Comparison of ENCODE assay signal across 7 mouse cellular contexts in the genomic region with DNA sequence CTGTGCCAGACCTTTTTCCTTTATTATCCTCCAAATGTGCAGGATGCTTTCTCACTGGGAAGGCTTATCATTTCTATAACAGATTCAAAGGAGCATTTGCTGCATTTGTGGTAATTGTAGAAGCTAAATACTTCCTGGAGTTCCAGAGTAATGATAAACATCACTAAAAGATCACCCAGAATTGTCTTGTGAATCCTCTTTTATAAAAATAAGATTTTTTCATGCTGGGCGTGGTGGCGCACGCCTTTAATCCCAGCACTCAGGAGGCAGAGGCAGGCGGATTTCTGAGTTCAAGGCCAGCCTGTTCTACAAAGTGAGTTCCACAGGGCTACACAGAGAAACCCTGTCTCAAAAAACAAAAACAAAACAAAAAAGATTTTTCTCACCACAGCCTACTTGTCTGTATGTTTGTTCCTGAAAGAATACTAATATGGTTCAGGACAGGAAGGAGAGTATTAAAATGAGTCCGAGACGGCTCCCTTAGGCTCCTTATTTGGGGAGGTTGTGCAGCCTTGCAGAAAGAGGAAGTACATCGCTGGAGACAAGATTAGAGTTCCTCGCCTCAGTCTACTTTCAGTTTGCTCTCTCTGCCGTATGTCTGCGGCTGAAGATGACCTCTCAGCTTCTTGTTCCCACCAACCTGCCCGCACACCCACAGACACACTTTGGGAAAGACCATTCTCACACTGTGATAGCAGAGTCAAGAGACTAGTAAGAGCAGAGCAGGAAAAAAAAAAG. TPM values are rescaled to one million over a fixed set of nuclear protein-coding genes. Genes with fewer than 3 reads are reported as not detected.
DNase-seq lines count a peak whose midpoint lies in the region; ATAC-seq and TF ChIP-seq lines count a peak whose summit lies in the region.

No protein-coding gene starts in this region.

- H3K4me3 ChIP-seq in intestine, postnatal 0 days (ENCODE audit: low read depth, low read length), result no peak overlapping the region
- H3K4me3 ChIP-seq in forebrain, embryonic 13.5 days, result no peak overlapping the region

- peak overlapping the region; percentile 50; the same call in 1 of the 2 replicates for H3K27ac ChIP-seq in intestine, postnatal 0 days (ENCODE audit: low read depth, low read length)
- no peak overlapping the region for H3K27ac ChIP-seq in forebrain, embryonic 13.5 days

- H3K4me2 ChIP-seq in intestine, postnatal 0 days (replicated peaks; ENCODE audit: low read depth), result peak overlapping the region; percentile 24
- no peak overlapping the region for H3K4me2 ChIP-seq in forebrain, embryonic 13.5 days

- 65% methylated on average over 11 of the region's 11 CpGs for WGBS in intestine, postnatal 0 days
- WGBS in forebrain, embryonic 13.5 days, result 94% methylated on average over 11 of the region's 11 CpGs

- ATAC-seq in intestine, postnatal 0 days, result no peak
- ATAC-seq in forebrain, embryonic 13.5 days, result no peak

- DNase-seq in CD4-positive, CD25-positive, alpha-beta regulatory T cell, adult 2 months (ENCODE audit: low read depth, low spot score), result peak; percentile 75
- peak; percentile 97 for DNase-seq in MEL-GATA-1-ER (ENCODE audit: extremely low read depth, low read depth)
- DNase-seq in natural killer cell, adult 2 months (ENCODE audit: low spot score in 2 of 2), result peak; percentile 55 to 64
- DNase-seq in left cerebral cortex, adult 11 months (ENCODE audit: low spot score), result no peak
- DNase-seq in adipocyte (ENCODE audit: low spot score), result no peak

- no peaks in the 10 kb centered on the region for H3K36me3 ChIP-seq in intestine, postnatal 0 days (ENCODE audit: control insufficient read depth, insufficient read depth)
- no peaks in the 10 kb centered on the region for H3K36me3 ChIP-seq in forebrain, embryonic 13.5 days (ENCODE audit: poor library complexity, severe bottlenecking)

- H3K9ac ChIP-seq in intestine, postnatal 0 days (ENCODE audit: low read depth, low read length), result no peak overlapping the region
- H3K9ac ChIP-seq in forebrain, embryonic 13.5 days, result no peak overlapping the region

- TF ChIP-seq CTCF in intestine, postnatal 0 days (IDR thresholded peaks at IDR 0.05; ENCODE audit: low read depth), result no peak

- H3K27me3 ChIP-seq in intestine, postnatal 0 days (replicated peaks; ENCODE audit: control insufficient read depth, insufficient read depth, low read length), result no peaks in the 10 kb centered on the region
- no peaks in the 10 kb centered on the region for H3K27me3 ChIP-seq in forebrain, embryonic 13.5 days

- no peaks in the 10 kb centered on the region for H3K4me1 ChIP-seq in intestine, postnatal 0 days (replicated peaks; ENCODE audit: control insufficient read depth, insufficient read depth, low read length)
- H3K4me1 ChIP-seq in forebrain, embryonic 13.5 days, result peaks cover 20% of the 10 kb centered on the region

- H3K9me3 ChIP-seq in intestine, postnatal 0 days (ENCODE audit: control insufficient read depth), result no peaks in the 10 kb centered on the region
- H3K9me3 ChIP-seq in forebrain, embryonic 13.5 days (replicated peaks), result no peaks in the 10 kb centered on the region

RNA-seq across cellular contexts. Expression of a gene that starts 1.4 kb away (rescaled TPM):
- polyA plus RNA-seq in intestine, postnatal 0 days (2015; fragmentation: Nextera tagmentation; extraction: Ambion mirVana), result 146 and 149 TPM in 2 replicates
- polyA plus RNA-seq in forebrain, embryonic 13.5 days (2015; fragmentation: Nextera tagmentation; extraction: Ambion mirVana), result 407 and 413 TPM in 2 replicates

RNA-seq across cellular contexts. Expression of a gene that starts 23.9 kb away (rescaled TPM):
- polyA plus RNA-seq in intestine, postnatal 0 days (2015; fragmentation: Nextera tagmentation; extraction: Ambion mirVana), result 25.8 and 29.7 TPM in 2 replicates
- polyA plus RNA-seq in forebrain, embryonic 13.5 days (2015; fragmentation: Nextera tagmentation; extraction: Ambion mirVana), result 35.0 and 36.6 TPM in 2 replicates

RNA-seq across cellular contexts. Expression of a gene that starts 59.3 kb away (rescaled TPM):
- polyA plus RNA-seq in intestine, postnatal 0 days (2015; fragmentation: Nextera tagmentation; extraction: Ambion mirVana), result 395 and 427 TPM in 2 replicates
- polyA plus RNA-seq in forebrain, embryonic 13.5 days (2015; fragmentation: Nextera tagmentation; extraction: Ambion mirVana), result 360 and 397 TPM in 2 replicates

RNA-seq across cellular contexts. Expression of a gene that starts 59.4 kb away (rescaled TPM):
- polyA plus RNA-seq in intestine, postnatal 0 days (2015; fragmentation: Nextera tagmentation; extraction: Ambion mirVana), result 163 and 164 TPM in 2 replicates
- 333 and 363 TPM in 2 replicates for polyA plus RNA-seq in forebrain, embryonic 13.5 days (2015; fragmentation: Nextera tagmentation; extraction: Ambion mirVana)

Comparison
In these comparisons a context has a peak if more than half of its experiments do, and no peak if none do; other contexts are left out.
1. DNase-seq: peak in CD4-positive, CD25-positive, alpha-beta regulatory T cell, adult 2 months (single experiment), MEL-GATA-1-ER (single experiment) and natural killer cell, adult 2 months (2 of 2); none in left cerebral cortex, adult 11 months (single experiment) and adipocyte (single experiment).